Mouse (Mus musculus): ENCODE measurements around the gene Trp53i11. TPM values are rescaled to one million over a fixed set of nuclear protein-coding genes. Genes with fewer than 3 reads are reported as not detected.
A peak's percentile ranks its signal among the peaks of the same experiment; 100 is the strongest.

Trp53i11 gene
- total and polyA plus RNA-seq, 3 experiments, result 0.36 to 32.1 (median 0.73) TPM

DNA sequence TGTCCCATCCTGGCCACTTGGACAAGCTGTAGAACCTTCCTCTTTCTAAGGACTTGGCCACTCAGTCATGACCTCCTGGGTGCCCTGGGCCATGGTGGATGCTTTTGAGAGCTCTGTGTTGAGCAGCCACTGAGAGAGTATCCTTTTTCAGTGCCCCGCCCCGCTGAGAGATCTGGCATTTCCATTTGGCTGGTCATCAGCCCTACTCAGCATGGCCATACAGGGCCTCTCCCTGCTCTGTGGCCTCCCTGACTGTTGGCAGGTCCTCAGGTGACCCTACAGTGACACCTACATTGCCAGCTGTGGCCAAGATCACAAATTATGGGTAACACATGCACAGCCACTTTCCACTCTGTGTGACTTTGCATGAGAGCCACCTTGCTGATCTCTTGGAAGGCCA is 25.5 kb downstream of the Trp53i11 start:
- peaks cover 18% of the 10 kb centered on the region for H3K9me3 ChIP-seq (replicated peaks; ENCODE audit: low read length)
- H3K4me2 ChIP-seq (ENCODE audit: insufficient read depth, low read depth, poor library complexity, severe bottlenecking), result no peak overlapping the region
- no peaks in the 10 kb centered on the region for H3K36me3 ChIP-seq (replicated peaks in 1 of 2; ENCODE audit: control insufficient read depth in 1 of 2, insufficient read depth in 1 of 2, low read length in 1 of 2)
- no peak overlapping the region for H3K9ac ChIP-seq (ENCODE audit: insufficient read depth, low read depth)
- no peak for DNase-seq (ENCODE audit: extremely low read depth)
- no peak overlapping the region for H3K27ac ChIP-seq (ENCODE audit: insufficient read depth, low read depth)
- H3K4me1 ChIP-seq (ENCODE audit: control insufficient read depth in 1 of 2, insufficient read depth in 2 of 2), result peaks cover 36 to 44% of the 10 kb centered on the region in 2 experiments
- TF ChIP-seq JUND (conservative IDR thresholded peaks at IDR 0.05; ENCODE audit: low read depth, low read length) (no peak), NELFE (IDR thresholded peaks at IDR 0.05; ENCODE audit: low read depth, low read length) (no peak), MAZ (IDR thresholded peaks at IDR 0.05; ENCODE audit: low read depth, low read length) (no peak), CHD2 (IDR thresholded peaks at IDR 0.05; ENCODE audit: low read length) (no peak), MYC (IDR thresholded peaks at IDR 0.05; ENCODE audit: low read depth, low read length) (no peak), MAX (IDR thresholded peaks at IDR 0.05; ENCODE audit: low read length) (no peak), POLR2AphosphoS2 (IDR thresholded peaks at IDR 0.05; ENCODE audit: low read depth, low read length) (no peak), TCF12 (IDR thresholded peaks at IDR 0.05; ENCODE audit: low read depth, low read length) (no peak), KAT2A (IDR thresholded peaks at IDR 0.05; ENCODE audit: insufficient replicate concordance, low read length) (no peak), HCFC1 (IDR thresholded peaks at IDR 0.05; ENCODE audit: low read depth, low read length) (no peak), MAFK (IDR thresholded peaks at IDR 0.05; ENCODE audit: insufficient replicate concordance, low read length) (no peak), USF1 (IDR thresholded peaks at IDR 0.05; ENCODE audit: low read depth, low read length) (no peak), ELF1 (IDR thresholded peaks at IDR 0.05; ENCODE audit: low read depth, low read length) (no peak), ZKSCAN1 (IDR thresholded peaks at IDR 0.05; ENCODE audit: borderline replicate concordance, low read depth, low read length) (no peak)
- in situ Hi-C loops (cut with MboI; ENCODE audit: low pct_ligation_motif_present, low pct_unique_long_range_greater_than_20kb, low sequenced_read_pairs) (loop anchor here (5.0 to 25.0 kb wide), 2 partner anchors 254 to 549 kb away; no protein-coding TSS in a partner anchor), dilution Hi-C loops (cut with MboI; ENCODE audit: extremely low pct_ligation_motif_present, extremely low pct_unique_long_range_greater_than_20kb, low sequenced_read_pairs) (no loop called here)
- H3K4me3 ChIP-seq (replicated peaks in 1 of 3; ENCODE audit: low read depth in 2 of 3, low read length in 2 of 3, poor library complexity in 1 of 3), result no peak overlapping the region
- peaks cover 29% of the 10 kb centered on the region for H3K27me3 ChIP-seq (replicated peaks)
- no peaks in the 10 kb centered on the region for H3K79me2 ChIP-seq (replicated peaks; ENCODE audit: control insufficient read depth, extremely low read depth, insufficient read depth, poor library complexity, severe bottlenecking)

DNA sequence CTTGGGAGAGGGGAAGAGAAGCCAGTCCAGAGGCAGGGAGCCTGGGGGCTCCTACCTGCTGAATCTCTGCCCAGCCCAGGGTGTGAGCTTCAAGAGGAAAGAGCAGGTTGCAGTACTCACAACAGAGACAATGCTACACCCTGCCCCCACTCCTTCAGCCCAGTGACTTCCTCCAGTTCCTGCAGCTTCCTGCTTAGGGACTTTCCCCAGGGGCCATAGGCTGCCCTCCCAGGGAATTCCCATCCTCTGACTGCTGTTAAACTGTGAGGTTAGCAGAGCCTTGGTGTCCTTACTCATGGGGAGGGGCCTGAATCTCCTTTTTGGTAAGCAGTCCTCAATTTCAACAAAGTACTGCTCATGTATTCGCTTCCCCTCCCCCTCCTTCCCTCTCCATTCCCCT is 26.8 kb downstream of the Trp53i11 start:
- no peaks in the 10 kb centered on the region for H3K79me2 ChIP-seq (replicated peaks; ENCODE audit: control insufficient read depth, extremely low read depth, insufficient read depth, poor library complexity, severe bottlenecking)
- H3K27me3 ChIP-seq (replicated peaks), result peaks cover 18% of the 10 kb centered on the region
- H3K4me1 ChIP-seq (ENCODE audit: control insufficient read depth in 1 of 2, insufficient read depth in 2 of 2), result peaks cover 48 to 58% of the 10 kb centered on the region in 2 experiments
- H3K9me3 ChIP-seq (replicated peaks; ENCODE audit: low read length), result peaks cover 18% of the 10 kb centered on the region
- peak overlapping the region; percentile 6; the same call in 1 of the 2 replicates for H3K9ac ChIP-seq (ENCODE audit: insufficient read depth, low read depth)
- dilution Hi-C loops (cut with MboI; ENCODE audit: extremely low pct_ligation_motif_present, extremely low pct_unique_long_range_greater_than_20kb, low sequenced_read_pairs), result no loop called here
- H3K36me3 ChIP-seq (replicated peaks in 1 of 2; ENCODE audit: control insufficient read depth in 1 of 2, insufficient read depth in 1 of 2, low read length in 1 of 2), result no peaks in the 10 kb centered on the region
- H3K4me2 ChIP-seq (ENCODE audit: insufficient read depth, low read depth, poor library complexity, severe bottlenecking), result peak overlapping the region; percentile 18
- peak overlapping the region; percentile 73; the same call in 1 of the 2 replicates for H3K27ac ChIP-seq (ENCODE audit: insufficient read depth, low read depth)
- in situ Hi-C loops (cut with MboI; ENCODE audit: low pct_ligation_motif_present, low pct_unique_long_range_greater_than_20kb, low sequenced_read_pairs), result loop anchor here (5.0 to 25.0 kb wide), 2 partner anchors 253 to 548 kb away; no protein-coding TSS in a partner anchor
- no peak overlapping the region for H3K4me3 ChIP-seq (replicated peaks in 1 of 3; ENCODE audit: low read depth in 2 of 3, low read length in 2 of 3, poor library complexity in 1 of 3)
- DNase-seq (ENCODE audit: extremely low read depth), result peak; percentile 67
- TF ChIP-seq USF2 (conservative IDR thresholded peaks at IDR 0.05; ENCODE audit: low read depth, low read length) (no peak), KAT2A (IDR thresholded peaks at IDR 0.05; ENCODE audit: insufficient replicate concordance, low read length) (no peak), RCOR1 (conservative IDR thresholded peaks at IDR 0.05; ENCODE audit: low read depth, low read length) (peak; percentile 69; the same call in 1 of the 2 replicates), MAFK (IDR thresholded peaks at IDR 0.05; ENCODE audit: insufficient replicate concordance, low read length) (no peak), SMC3 (IDR thresholded peaks at IDR 0.05; ENCODE audit: low read depth, low read length) (no peak), RAD21 (IDR thresholded peaks at IDR 0.05; ENCODE audit: low read depth, low read length) (no peak), JUN (IDR thresholded peaks at IDR 0.05; ENCODE audit: insufficient read depth, low read depth, low read length) (no peak), MEF2A (IDR thresholded peaks at IDR 0.05; ENCODE audit: borderline replicate concordance, low read depth, low read length) (peak; percentile 79), HCFC1 (IDR thresholded peaks at IDR 0.05; ENCODE audit: low read depth, low read length) (no peak), POLR2A (IDR thresholded peaks at IDR 0.05; ENCODE audit: low read depth, low read length) (no peak), JUND (conservative IDR thresholded peaks at IDR 0.05; ENCODE audit: low read depth, low read length) (no peak), TBP (conservative IDR thresholded peaks at IDR 0.05; ENCODE audit: low read depth, low read length) (no peak), TCF12 (IDR thresholded peaks at IDR 0.05; ENCODE audit: low read depth, low read length) (peak; percentile 73), EP300 (IDR thresholded peaks at IDR 0.05; ENCODE audit: low read length) (peak; percentile 80), UBTF (IDR thresholded peaks at IDR 0.05; ENCODE audit: low read depth, low read length) (no peak), ZKSCAN1 (IDR thresholded peaks at IDR 0.05; ENCODE audit: borderline replicate concordance, low read depth, low read length) (no peak), CHD2 (IDR thresholded peaks at IDR 0.05; ENCODE audit: low read length) (peak; percentile 91), GABPA (IDR thresholded peaks at IDR 0.05; ENCODE audit: insufficient replicate concordance, low read depth, low read length) (no peak), ELF1 (IDR thresholded peaks at IDR 0.05; ENCODE audit: low read depth, low read length) (peak; percentile 83), ZNF384 (IDR thresholded peaks at IDR 0.05; ENCODE audit: low read depth, low read length) (no peak), MAX (IDR thresholded peaks at IDR 0.05; ENCODE audit: low read length) (no peak), MXI1 (IDR thresholded peaks at IDR 0.05; ENCODE audit: low read depth, low read length) (no peak), MYC (IDR thresholded peaks at IDR 0.05; ENCODE audit: low read depth, low read length) (no peak), USF1 (IDR thresholded peaks at IDR 0.05; ENCODE audit: low read depth, low read length) (no peak), ETS1 (conservative IDR thresholded peaks at IDR 0.05; ENCODE audit: low read depth, low read length) (peak; percentile 67), E2F4 (IDR thresholded peaks at IDR 0.05; ENCODE audit: insufficient replicate concordance, low read depth, low read length) (no peak), NRF1 (IDR thresholded peaks at IDR 0.05; ENCODE audit: low read depth, low read length) (no peak)

Measured in CH12.LX (cell line).